Mouse (Mus musculus) embryonic fibroblast, embryonic 13.5 days (primary cell): ENCODE measurements around the gene Mettl3.

Experiments
- CTCF ChIP-seq: IDR thresholded peaks from 2 replicates; pipeline ENCODE4 v1.5.1; 2011; ENCODE audit warnings: mild to moderate bottlenecking, control low read depth, low read length, moderate library complexity, borderline replicate concordance; ENCODE audit not compliant: insufficient read depth
- POLR2A ChIP-seq: IDR thresholded peaks from 2 replicates; pipeline ENCODE4 v1.6.1; 2011; ENCODE audit warnings: low read depth, mild to moderate bottlenecking, control low read depth, low read length, moderate library complexity

DNA sequence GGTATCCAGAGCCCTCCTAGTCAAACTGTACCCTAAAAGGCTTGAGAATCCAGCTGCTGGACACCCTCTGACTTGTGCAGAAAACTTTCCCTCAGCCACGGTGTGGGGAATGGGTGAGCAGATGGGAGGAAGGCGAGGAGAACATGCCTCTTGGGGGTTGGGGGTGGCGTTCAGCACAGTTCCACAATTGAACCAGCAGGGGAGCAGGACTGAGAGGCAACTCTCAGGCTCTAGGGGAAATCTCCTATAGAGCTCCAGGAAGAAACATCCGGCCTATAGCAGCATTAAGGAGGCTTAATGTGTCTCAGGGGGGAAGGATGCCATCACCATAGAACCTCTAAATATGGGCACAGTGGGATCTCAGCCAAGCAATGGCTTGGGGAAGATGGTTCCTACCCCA is 21.0 kb upstream of the Mettl3 start:
- TF ChIP-seq CTCF (no peak), POLR2A (no peak)
